Mouse (Mus musculus): ENCODE results near the gene Rnf111. TPM values are rescaled to one million over a fixed set of nuclear protein-coding genes. Genes with fewer than 3 reads are reported as not detected.
"Not testable (repeated sequence)": the region's sequence is repeated elsewhere in the genome, so short reads cannot be mapped to it uniquely, and the experiment has no call there.

Rnf111 gene
- polyA plus RNA-seq, 1 experiment from 2014 or later, result 29.9 TPM

- no peaks in the 10 kb centered on the region for H3K27me3 ChIP-seq (ENCODE audit: low read depth, poor library complexity, severe bottlenecking)
- peaks cover 44% of the 10 kb centered on the region for H3K36me3 ChIP-seq
- no peaks in the 10 kb centered on the region for H3K9me3 ChIP-seq (replicated peaks)
- 95% methylated on average over 5 of the region's 5 CpGs for WGBS
- H3K4me3 ChIP-seq, result no peak overlapping the region
- H3K27ac ChIP-seq, result no peak overlapping the region
- H3K4me1 ChIP-seq, result no peaks in the 10 kb centered on the region
- no peak for DNase-seq (ENCODE audit: low spot score)
Measured at GRCm38 (mm10) chr9:70483495-70483894, 20.0 kb downstream of the Rnf111 start.

DNA sequence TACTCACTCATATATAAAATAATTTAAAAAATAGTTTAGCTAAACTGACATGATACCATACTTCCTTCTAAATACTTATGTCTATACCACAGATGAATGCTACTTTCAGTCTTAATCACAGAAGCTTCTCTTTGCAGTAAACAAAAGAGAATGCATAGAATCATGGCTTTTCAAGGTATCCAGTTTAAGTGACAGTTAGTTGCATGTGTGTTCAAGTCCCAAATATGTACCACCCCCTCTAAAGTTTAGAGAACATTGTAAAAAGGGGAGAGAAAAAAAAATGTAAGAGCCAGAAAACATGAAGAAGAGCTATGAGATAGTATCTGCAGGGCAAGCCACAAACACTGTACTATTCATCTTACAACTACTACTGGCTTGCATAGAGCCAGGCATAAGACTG lies 21.7 kb downstream of the Rnf111 start:
- DNase-seq (ENCODE audit: low spot score), result no peak
- Histone ChIP-seq H3K27ac (no peak overlapping the region), H3K4me3 (no peak overlapping the region), H3K4me1 (no peaks in the 10 kb centered on the region), H3K36me3 (peaks cover 43% of the 10 kb centered on the region), H3K9me3 (replicated peaks) (no peaks in the 10 kb centered on the region), H3K27me3 (ENCODE audit: low read depth, poor library complexity, severe bottlenecking) (no peaks in the 10 kb centered on the region)

- no peaks in the 10 kb centered on the region for H3K27me3 ChIP-seq (ENCODE audit: low read depth, poor library complexity, severe bottlenecking)
- H3K36me3 ChIP-seq, result peaks cover 75% of the 10 kb centered on the region
- no peak for DNase-seq (ENCODE audit: low spot score)
- no peaks in the 10 kb centered on the region for H3K9me3 ChIP-seq (replicated peaks)
- no peak overlapping the region for H3K4me3 ChIP-seq
- H3K27ac ChIP-seq, result no peak overlapping the region
- H3K4me1 ChIP-seq, result no peaks in the 10 kb centered on the region
- 87% methylated on average over 3 of the region's 3 CpGs for WGBS
Measured at GRCm38 (mm10) chr9:70477229-70477628, 26.3 kb downstream of the Rnf111 start.

GRCm38 (mm10) chr9:70475777-70476270 lies 27.7 kb downstream of the Rnf111 start:
- no peaks in the 10 kb centered on the region for H3K27me3 ChIP-seq (ENCODE audit: low read depth, poor library complexity, severe bottlenecking)
- H3K9me3 ChIP-seq (replicated peaks), result no peaks in the 10 kb centered on the region
- WGBS, result 96% methylated on average over 9 of the region's 9 CpGs
- H3K4me1 ChIP-seq, result no peaks in the 10 kb centered on the region
- no peak overlapping the region for H3K4me3 ChIP-seq
- DNase-seq (ENCODE audit: low spot score), result no peak
- no peak overlapping the region for H3K27ac ChIP-seq
- H3K36me3 ChIP-seq, result peaks cover 76% of the 10 kb centered on the region

- 93% methylated on average over 1 of the region's 1 CpGs for WGBS
- Histone ChIP-seq H3K9me3 (replicated peaks) (no peaks in the 10 kb centered on the region), H3K4me1 (no peaks in the 10 kb centered on the region), H3K27me3 (ENCODE audit: low read depth, poor library complexity, severe bottlenecking) (no peaks in the 10 kb centered on the region), H3K4me3 (no peak overlapping the region), H3K27ac (no peak overlapping the region), H3K36me3 (peaks cover 74% of the 10 kb centered on the region)
- no peak for DNase-seq (ENCODE audit: low spot score)
Measured at GRCm38 (mm10) chr9:70473400-70473799, 30.1 kb downstream of the Rnf111 start.

- not testable (repeated sequence) for H3K27ac ChIP-seq; DNase-seq (ENCODE audit: low spot score); H3K27me3 ChIP-seq (ENCODE audit: low read depth, poor library complexity, severe bottlenecking); H3K4me1 ChIP-seq; H3K4me3 ChIP-seq; H3K9me3 ChIP-seq (replicated peaks)
- 97% methylated on average over 13 of the region's 13 CpGs for whole genome bisulfite sequencing
- H3K36me3 ChIP-seq, result peaks cover 47% of the 10 kb centered on the region
Measured at GRCm38 (mm10) chr9:70463091-70463490, 40.4 kb downstream of the Rnf111 start.

GRCm38 (mm10) chr9:70452371-70452770 lies 51.2 kb downstream of the Rnf111 start:
- H3K9me3 ChIP-seq (replicated peaks), result no peaks in the 10 kb centered on the region
- peaks cover 94% of the 10 kb centered on the region for H3K36me3 ChIP-seq
- WGBS, result 93% methylated on average over 2 of the region's 2 CpGs

DNA sequence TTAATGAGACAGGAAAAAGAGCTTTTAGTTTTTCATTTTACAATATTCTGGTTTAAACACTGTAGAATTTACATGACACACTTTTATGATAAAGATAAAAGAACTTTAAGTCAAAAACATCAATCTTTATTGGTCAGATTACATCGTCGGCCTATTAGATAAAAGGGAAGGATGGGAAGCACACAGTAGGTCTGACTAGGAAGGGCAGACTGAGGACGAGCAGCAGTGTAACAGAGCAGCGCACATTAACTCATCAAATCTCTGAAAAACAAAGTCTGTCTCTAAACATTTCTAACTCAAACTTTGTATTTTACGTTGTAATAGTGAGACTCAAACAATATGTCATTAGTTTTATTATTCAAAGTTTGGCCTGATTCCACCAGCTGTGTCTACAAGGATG lies 54.5 kb downstream of the Rnf111 start:
- 97% methylated on average over 5 of the region's 5 CpGs for WGBS
- no peak overlapping the region for H3K27ac ChIP-seq
- peaks cover 83% of the 10 kb centered on the region for H3K36me3 ChIP-seq
- no peaks in the 10 kb centered on the region for H3K27me3 ChIP-seq (ENCODE audit: low read depth, poor library complexity, severe bottlenecking)
- H3K4me3 ChIP-seq, result no peak overlapping the region
- H3K9me3 ChIP-seq (replicated peaks), result no peaks in the 10 kb centered on the region
- no peak for DNase-seq (ENCODE audit: low spot score)
- H3K4me1 ChIP-seq, result no peaks in the 10 kb centered on the region

More at GRCm38 (mm10) chr9:70452371-70452770, 51.2 kb downstream of the Rnf111 start:
- no peaks in the 10 kb centered on the region for H3K4me1 ChIP-seq
- H3K4me3 ChIP-seq, result no peak overlapping the region
- no peak for DNase-seq (ENCODE audit: low spot score)
- H3K27ac ChIP-seq, result no peak overlapping the region
- no peaks in the 10 kb centered on the region for H3K27me3 ChIP-seq (ENCODE audit: low read depth, poor library complexity, severe bottlenecking)

- no peak for DNase-seq (ENCODE audit: low spot score)
- H3K27me3 ChIP-seq (ENCODE audit: low read depth, poor library complexity, severe bottlenecking), result no peaks in the 10 kb centered on the region
- H3K9me3 ChIP-seq (replicated peaks), result no peaks in the 10 kb centered on the region
- WGBS, result 94% methylated on average over 4 of the region's 4 CpGs
- H3K36me3 ChIP-seq, result peaks cover 98% of the 10 kb centered on the region
- no peak overlapping the region for H3K4me3 ChIP-seq
- no peak overlapping the region for H3K27ac ChIP-seq
- H3K4me1 ChIP-seq, result no peaks in the 10 kb centered on the region
Measured at GRCm38 (mm10) chr9:70439959-70440358, 63.6 kb downstream of the Rnf111 start.

- 96% methylated on average over 2 of the region's 2 CpGs for WGBS
Measured at GRCm38 (mm10) chr9:70422661-70423060, 80.9 kb downstream of the Rnf111 start.

GRCm38 (mm10) chr9:70421257-70422056 lies 82.1 kb downstream of the Rnf111 start, which contains the start of gene Ccnb2:
Ccnb2 (minus strand) TSS chr9:70421547.
- H3K4me1 ChIP-seq, result peaks cover 8% of the 10 kb centered on the region; the same call in 1 of the 2 replicates
- WGBS, result 3% methylated on average over 45 of the region's 45 CpGs
- H3K27ac ChIP-seq, result peak within 1 kb of the TSS; percentile 98

More at GRCm38 (mm10) chr9:70422661-70423060, 80.9 kb downstream of the Rnf111 start:
- DNase-seq (ENCODE audit: low spot score), result no peak
- H3K27me3 ChIP-seq (ENCODE audit: low read depth, poor library complexity, severe bottlenecking), result no peaks in the 10 kb centered on the region
- no peaks in the 10 kb centered on the region for H3K9me3 ChIP-seq (replicated peaks)
- peaks cover 60% of the 10 kb centered on the region for H3K36me3 ChIP-seq
- H3K4me3 ChIP-seq, result no peak overlapping the region
- peaks cover 8% of the 10 kb centered on the region; the same call in 1 of the 2 replicates for H3K4me1 ChIP-seq
- no peak overlapping the region for H3K27ac ChIP-seq

GRCm38 (mm10) chr9:70416412-70416811 lies 87.1 kb downstream of the Rnf111 start:
- Histone ChIP-seq H3K9me3 (replicated peaks) (no peaks in the 10 kb centered on the region), H3K27me3 (ENCODE audit: low read depth, poor library complexity, severe bottlenecking) (no peaks in the 10 kb centered on the region), H3K4me3 (no peak overlapping the region), H3K27ac (no peak overlapping the region), H3K4me1 (peaks cover 8% of the 10 kb centered on the region; the same call in 1 of the 2 replicates), H3K36me3 (peaks cover 77% of the 10 kb centered on the region)
- 81% methylated on average over 3 of the region's 3 CpGs for WGBS
- no peak for DNase-seq (ENCODE audit: low spot score)

More at GRCm38 (mm10) chr9:70421257-70422056, 82.1 kb downstream of the Rnf111 start, which contains the start of gene Ccnb2:
- H3K36me3 ChIP-seq, result peaks cover 61% of the 10 kb centered on the region
- peak within 1 kb of the TSS; percentile 90 for H3K4me3 ChIP-seq
- H3K9me3 ChIP-seq (replicated peaks), result no peaks in the 10 kb centered on the region
- no peaks in the 10 kb centered on the region for H3K27me3 ChIP-seq (ENCODE audit: low read depth, poor library complexity, severe bottlenecking)
- DNase-seq (ENCODE audit: low spot score), result peak; percentile 93

- WGBS, result 91% methylated on average over 7 of the region's 7 CpGs
Measured at GRCm38 (mm10) chr9:70413038-70413437, 90.5 kb downstream of the Rnf111 start.

More at GRCm38 (mm10) chr9:70413038-70413437, 90.5 kb downstream of the Rnf111 start:
- Histone ChIP-seq H3K9me3 (replicated peaks) (no peaks in the 10 kb centered on the region), H3K27ac (no peak overlapping the region), H3K36me3 (peaks cover 99% of the 10 kb centered on the region), H3K27me3 (ENCODE audit: low read depth, poor library complexity, severe bottlenecking) (no peaks in the 10 kb centered on the region), H3K4me1 (no peaks in the 10 kb centered on the region), H3K4me3 (no peak overlapping the region)
- no peak for DNase-seq (ENCODE audit: low spot score)
